Mouse (Mus musculus): ENCODE measurements around the gene Igsf21.

The Igsf21 gene

DNA sequence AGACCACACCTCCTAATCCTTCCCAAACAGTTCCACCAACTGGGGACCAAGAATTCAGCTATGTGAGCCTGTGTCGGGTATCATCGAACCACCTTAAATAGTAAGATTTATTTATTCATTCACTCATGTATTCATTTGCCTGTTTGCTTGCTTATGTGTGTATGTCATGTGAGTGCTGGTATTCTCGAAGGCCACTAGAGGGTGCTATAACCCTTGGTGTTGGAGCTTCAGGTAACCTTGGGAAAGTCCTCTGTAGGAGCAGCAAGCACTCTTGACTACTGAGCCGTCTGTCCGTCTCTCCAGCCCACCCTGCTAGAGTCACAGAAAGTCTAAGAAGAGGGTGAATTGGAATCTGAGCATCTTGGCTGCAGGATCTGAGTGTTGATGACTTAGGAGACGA lies 103.4 kb downstream of the Igsf21 start:
- no peak for DNase-seq

DNA sequence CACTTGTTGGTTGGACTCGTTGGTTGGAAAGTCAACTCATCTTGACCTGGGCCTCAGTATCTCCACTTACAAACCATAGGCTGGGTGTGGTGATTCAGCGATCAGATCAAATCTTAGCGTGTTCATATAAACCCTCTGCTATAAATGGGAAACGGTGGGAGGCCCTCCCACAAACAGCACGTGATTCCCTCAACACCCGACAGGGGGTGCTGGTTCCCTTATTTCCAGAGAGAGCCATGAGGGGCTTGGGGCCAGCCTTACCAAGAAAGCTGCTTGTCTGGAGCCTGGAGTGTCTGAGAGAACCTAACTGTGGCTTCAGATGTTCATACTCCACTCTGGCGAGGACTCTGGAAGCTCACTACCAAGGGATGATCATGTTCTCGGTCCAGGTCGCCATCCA lies 106.1 kb downstream of the Igsf21 start:
- DNase-seq: peak; percentile 54

DNA sequence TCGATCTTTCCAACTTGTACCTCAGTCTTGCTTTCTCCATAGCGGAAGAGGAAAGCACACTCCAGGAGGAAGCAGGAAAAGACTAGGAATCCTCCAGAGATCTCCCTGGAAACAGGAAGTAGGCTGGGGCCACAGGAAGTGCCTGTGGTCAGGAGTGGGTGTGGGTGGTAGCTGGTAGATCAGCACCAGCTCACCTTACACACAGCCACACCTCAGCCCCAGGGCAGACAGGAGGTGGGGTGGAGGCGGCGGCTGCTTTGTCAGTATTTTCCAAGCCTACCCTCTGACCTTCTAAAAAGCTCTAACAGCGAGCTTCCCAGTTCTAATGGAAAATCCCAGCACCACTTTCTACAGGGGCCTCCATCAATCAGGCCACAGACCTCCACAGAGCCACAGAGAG lies 107.7 kb downstream of the Igsf21 start:
- DNase-seq: no peak

DNA sequence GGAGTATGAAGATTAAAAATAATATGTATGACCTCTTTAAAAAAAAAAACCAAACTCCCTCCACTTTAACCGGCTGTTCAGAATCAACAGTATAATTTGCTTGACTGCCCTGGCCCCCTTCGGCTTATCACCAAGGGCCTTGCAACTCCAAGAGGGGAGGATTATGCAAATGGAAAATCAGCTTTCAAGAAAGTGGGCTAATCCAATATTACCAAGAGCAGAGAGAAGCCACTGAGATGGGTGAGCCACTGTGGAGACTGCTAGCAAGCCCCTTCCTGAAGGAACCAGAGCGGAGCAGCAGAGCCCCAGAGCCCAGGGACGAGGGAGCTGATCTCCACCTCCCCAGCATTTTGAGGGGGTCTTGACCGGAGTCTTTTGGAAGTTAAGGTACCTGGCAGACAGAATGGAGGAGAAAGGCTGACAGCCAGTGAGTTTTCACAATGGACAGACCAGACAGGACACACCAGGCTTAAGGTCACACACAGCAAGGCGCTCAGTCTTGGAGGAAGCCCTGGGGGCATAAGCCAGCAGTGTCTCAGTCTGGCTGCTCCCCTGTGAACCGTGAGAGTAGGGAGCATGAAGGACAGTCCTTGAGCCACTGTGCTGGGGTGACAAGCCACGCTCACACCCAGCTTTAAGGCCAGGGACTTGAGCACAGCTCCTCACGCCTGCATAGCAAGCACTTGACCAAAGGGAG lies 114.8 kb downstream of the Igsf21 start:
- peak; percentile 92 for DNase-seq

DNA sequence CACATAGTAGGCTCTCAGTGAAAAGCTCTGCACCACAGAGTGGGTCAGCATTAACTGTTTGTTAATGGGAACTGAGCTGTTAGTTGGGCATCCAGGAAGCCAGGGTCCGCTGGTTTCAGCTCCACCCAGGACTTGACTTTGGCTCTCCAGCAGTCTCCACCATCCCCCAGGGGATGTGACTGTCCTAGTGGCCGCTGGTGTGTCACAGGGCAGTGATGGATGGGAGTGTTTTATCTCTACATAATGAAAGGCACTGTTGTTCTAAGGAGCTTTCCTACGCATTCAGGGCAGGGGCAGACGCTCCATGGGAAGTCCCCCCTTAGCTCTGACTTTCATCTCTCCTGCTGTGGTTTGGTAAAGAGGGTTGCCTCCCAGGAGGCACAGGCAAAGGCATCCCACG lies 115.4 kb downstream of the Igsf21 start:
- no peak for DNase-seq

DNA sequence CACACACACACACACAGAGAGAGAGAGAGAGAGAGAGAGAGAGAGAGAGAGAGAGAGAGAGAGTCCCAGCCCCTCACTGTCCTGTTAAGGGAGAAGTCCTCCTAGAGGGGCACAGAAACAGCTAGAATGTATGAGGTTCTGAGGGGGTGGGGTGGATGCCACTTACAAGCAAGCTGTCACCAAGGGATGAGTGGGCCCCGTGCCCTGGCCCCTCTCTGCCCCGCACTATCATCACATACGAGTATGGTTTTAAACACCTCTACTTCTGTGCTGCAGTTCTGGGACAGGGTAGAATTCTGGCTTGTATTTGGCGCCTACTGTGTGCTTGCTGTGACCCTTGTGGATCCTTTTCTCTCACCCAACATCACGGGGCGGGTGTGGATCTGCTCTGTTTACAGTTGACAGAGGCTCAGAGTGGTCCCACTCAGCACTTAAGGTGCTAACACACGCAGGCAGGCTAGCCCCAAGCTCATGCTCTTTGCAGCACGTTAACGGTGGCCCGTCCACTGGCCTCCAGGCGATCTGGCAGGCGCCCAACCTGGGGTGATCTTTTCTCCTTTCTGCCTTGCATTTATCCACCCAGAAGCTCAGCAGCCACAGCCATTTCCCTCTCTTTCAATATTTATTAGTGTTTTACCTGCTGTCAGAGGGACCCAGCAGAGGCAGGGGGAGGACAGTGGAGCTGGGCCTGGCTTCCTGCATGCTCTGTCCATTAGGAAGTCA lies 116.9 kb downstream of the Igsf21 start:
- peak; percentile 39 for DNase-seq

DNA sequence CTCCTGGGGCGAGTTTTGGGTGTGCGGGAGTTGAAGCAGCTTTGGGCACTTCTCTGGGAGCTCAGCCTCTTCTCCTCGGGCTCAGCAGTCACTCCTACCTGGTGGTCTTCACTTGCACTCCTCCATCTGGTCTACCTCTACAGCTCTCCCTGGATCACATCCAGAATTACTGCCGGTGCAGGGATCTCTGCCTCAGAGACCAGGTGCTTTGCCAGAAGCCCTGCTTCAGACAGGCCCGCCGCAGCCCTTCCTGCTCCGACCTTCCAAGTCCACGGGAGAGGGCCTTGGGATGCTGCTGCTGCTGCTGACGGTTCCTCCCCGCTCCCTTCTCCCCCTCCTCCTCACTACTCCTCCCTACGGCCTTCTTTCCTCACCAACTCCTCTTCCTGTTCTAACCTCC lies 118.5 kb downstream of the Igsf21 start:
- DNase-seq: no peak

DNA sequence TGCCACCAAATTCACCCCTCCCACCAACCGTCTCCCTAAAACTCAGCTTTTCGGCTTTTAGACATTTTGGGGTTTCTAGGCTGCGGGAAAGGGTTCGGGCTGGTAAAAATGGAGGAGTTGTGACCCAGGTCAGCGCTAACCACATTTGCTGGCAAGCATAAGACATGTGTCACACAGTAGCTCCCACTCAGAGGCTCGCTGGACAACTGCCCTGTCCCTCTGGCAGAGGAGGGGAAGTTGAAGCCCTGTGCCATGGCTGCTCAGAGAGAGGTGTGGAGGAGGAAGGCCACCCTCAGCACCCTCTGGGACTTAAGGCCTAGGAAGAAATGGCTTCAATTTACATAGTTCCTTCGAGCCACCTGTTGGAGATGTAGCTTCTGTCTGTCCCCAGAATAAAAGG lies 120.8 kb downstream of the Igsf21 start:
- no peak for DNase-seq

DNA sequence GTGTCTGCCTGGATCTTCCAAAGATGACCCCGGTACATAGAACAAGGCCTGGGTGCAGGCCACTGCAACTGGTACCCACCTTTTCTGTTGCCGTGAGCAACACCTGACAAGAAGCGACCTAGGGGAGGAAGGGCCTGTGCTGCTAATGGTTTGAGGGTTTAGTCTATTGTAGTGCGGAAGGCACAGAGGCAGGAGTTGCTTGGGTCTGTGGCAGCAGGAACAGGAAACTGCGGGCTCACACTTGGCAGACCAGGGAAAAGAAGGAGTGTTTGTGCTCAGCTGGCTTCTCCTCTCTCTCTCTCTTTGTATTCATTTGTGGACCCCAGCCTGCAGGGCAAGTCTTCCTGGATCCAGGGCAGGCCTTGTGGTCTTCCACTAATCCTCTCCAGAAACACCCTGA lies 124.0 kb downstream of the Igsf21 start:
- no peak for DNase-seq

DNA sequence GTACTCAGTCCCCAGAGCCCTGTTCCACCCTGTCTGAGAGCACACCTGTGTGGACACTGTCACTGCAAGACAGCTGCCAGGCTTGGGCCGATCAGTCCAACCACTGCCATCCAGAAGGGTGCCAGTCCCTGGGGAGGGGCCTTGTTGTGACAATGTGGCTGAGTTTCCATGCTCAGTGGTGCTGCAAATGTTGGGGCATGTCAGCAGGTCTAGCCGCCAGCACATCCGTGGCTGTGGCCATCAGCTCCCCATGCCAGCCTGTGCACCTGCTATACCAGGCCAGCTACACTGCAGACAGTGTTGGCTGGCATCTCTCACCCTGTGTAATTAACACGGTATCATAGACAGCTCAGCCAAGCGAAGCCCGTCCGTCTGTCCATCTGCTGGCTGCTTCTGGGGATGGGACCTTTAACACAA lies 129.3 kb downstream of the Igsf21 start:
- no peak for DNase-seq

DNA sequence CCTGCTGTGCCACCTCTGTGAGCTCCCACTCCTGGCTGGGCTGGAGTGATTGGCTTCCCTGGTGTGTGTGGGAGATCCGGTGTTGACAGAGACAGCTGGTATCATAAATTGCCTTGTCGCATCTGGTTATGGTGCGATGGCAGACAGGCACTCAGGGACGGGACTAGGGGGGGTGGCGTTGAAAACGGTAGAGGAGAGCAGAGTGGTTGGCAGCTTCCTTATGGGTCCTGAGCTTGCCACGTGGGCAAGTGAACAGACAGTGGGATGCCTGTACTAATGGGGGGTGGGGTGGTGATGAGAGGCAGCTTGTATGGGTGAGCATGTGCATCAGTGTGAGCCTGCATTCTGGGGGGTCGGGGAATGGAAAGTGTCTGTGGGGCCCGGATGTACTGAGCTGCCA lies 130.8 kb downstream of the Igsf21 start:
- no peak for DNase-seq

DNA sequence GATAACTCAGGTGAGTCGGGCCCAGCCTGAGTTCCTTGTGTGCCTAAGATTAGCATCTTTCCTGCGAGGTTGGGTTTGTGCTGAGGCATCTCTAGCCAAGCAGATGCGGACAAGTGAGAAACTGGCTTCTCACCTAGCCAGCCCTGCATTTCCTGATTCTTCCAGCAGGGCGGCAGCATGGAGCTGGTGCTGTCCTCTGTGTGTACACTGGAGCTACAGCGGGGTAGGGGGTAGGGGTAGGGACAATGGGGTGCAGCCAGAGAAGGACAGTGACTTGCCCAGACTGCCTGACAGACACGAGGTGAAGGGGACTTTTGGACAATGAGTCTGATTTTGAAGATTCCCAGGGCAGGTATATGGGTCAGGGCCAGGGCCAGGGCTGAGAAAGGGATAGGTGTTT lies 131.5 kb downstream of the Igsf21 start:
- DNase-seq: no peak

DNA sequence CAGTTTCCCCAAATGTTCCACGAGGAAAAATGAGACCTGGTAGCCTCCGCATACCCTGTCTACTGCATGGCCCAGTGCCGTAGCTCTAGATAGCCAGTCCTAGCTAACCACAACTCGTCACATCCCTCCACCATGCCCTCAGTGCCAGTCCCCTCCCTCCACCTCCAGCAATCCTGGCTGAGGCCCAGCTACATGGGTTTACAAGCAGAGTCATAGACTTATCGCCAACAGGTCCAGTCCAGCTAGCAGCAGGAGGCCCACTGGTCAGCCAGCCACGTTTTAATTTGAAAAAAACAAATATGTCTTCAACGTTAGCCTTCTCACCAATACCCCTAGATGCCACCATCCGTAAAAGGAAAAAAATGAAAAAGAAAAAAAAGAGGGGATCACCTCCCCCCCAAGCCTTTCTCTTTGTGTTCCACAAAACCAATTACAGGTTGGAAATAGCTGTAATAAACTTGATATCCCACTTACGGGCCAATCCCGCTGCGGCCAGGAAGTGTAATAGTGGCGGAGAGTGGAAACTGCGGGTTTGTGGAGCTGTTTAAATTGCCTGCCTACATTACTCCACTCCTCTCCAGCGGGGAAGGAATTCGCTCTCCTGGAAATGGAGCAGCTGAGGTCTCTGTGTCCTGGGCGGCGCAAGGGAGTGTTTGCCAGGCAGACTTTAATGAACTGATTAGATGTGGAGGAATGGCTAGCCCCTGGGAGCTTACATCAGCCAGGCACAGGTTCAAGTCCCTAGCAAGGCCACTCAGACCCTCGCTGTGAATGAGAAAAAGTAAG lies 132.7 kb downstream of the Igsf21 start:
- no peak for DNase-seq

DNA sequence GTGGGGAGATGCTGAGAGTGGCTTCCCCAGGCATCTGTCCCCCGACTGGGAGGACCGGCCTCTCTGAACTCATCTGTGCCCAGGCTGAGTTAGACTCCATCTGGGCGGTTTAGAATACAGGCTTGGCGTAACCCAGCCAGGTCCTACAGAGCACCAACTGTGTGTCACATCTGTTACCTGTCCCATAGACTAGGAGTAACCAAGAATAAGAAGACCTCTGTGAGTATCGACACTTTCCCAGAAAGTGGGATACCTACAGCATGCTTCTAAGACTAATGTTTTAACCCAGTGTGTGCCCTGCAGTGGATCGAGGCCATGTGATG lies 137.0 kb downstream of the Igsf21 start:
- no peak for DNase-seq

DNA sequence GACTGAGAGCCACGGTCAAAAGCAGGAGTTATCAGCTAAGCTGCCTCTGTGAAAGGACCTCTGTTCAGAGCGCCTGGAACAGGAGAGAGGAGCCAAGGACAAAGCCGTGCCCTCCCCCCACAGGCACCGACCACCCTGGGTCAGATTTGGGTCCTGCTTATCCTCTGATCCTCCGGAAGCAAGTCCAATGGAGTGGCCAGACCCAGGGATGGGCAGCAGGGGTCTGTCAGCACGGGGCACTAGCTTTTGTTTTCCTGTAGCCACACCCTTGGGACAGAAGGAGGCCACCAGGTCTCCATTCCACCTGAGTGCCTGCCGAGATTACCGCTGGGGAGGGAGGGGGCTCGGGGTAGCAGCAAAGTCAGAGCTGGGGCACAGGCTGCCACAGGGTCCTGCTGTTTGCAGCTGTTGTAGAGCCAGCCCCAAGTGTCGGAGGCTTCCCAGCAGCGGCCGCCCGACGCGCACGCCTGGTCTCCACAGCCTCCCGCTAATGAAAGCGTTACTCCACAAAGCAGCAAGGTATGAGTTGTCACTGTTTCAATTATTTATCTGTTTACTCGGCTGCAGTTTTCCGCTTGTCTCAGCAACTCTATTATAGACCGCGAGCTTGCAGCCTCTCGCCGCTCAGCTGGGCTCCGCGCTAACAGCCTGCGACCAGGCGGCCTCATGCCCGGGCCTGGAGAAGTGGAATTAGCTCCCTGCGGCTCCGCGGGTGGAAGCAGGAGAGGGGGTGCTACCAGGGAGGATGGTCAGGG lies 137.5 kb downstream of the Igsf21 start:
- DNase-seq: peak; percentile 64

DNA sequence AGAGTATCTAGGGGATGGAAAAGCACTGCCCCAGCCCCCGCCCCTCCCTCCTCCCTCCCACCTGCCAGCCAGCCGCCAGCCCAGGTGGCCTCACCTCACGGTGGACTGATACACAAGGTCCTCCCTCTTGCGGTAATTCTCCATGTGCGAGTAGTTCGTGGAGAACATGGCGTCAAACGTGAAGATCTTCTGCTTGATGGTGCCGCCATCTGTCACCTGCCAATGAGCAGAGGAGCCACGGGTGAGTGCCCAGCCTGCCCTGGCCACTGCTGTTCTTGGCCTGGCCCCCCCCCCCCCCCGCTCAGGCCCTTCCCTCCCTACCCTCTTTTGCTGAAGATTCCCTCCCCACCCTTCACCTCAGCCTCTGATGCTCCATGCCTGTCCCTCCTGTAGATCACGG lies 139.4 kb downstream of the Igsf21 start:
- DNase-seq: no peak

DNA sequence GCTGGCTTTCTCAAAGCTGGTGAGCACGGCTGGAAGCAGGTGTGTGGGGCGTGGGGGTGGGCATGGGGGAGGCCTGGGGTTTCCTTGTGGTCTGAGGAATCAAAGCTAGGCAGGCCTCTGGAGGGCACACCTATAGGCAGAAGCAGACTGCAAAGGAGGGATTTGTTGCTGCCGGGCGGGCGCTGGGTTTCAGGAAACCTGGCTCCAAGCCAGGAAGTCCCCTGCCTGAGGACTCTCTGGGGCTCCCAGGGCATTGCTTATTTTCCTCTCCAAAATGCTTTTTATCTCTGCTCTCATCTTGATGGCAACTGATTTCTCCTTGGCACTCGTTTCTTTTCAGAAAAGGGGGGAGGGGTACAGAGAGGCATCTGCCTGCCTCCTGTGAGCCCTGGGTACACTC lies 141.8 kb downstream of the Igsf21 start:
- DNase-seq: no peak

DNA sequence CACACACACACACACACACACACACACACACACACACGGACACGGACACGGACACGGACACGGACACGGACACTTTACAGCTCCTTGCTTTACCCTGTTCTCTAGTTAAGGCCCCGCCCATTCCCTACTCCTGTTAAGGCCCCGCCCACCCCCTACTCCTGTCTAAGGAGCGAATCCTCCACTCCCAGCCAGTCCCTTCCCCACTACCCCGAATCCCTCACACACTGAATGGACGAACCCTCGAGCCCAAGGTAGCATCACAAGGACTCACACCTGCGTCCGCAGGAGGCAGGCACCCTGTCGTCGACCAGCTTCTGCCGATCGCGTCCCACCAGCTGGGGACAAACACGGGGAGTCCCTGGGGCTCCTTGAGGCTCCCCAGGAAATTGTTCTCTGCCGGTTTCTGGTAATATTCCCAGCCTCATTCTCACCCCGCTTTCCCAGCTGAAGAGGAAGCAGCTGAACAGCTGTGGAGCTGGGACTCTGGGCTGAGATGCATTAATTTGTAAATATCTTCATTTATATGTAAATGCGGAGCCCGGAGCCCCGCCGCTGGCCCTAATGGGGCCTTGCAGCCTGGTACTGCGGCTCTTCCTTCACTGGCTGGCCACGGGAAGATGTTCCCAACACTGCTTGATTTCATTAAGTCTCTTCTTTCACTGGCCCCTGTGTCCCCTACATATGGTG lies 143.1 kb downstream of the Igsf21 start:
- DNase-seq: peak; percentile 60

DNA sequence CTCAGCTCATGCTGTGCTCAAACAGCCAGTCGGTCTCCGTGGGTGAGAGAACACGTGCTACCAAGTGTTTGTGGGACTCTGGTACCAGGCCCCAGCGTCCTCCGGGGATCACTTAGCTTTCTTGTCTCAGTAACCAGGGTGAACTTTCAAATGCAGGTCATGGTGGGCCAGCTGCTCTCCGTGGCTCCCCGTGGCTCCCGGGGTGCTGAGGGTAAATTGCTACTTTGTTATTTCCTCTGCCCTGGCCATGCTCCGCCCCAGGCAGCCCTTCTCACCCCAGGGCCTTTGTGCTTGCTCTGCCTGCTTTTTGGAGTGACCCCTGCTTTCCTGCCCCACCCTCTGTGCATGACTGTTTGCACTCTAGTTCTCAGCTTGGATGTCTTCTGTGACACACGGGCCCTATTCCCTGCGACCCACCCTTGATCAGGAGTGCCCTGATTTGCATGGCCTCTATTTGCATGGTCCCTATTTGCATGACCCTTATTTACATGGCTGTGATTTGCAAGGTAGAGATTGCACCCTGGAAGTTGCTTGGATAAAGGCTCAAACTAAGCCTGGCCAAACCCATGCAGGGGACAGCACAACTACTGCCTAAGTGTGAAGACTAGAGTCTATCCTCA lies 143.9 kb downstream of the Igsf21 start:
- DNase-seq: peak; percentile 42

DNA sequence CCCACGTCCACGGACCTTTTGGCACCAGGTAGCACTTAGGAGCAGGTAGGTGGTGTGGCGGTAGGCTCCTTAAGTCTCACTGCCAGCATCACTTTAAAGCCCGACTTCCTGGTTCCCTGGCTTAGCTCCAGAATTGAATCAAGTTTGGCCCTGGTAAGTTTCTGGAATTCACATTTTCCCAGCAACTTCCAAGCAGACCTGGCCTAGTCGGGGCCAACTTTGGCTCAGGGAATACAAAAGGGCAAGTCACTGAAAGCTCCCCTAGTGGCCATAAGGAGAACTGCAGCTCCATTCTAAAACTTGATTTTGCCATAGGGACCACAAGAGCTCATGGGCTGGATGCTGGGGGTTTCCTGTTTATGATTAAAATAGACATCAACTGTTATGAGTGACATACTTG lies 145.5 kb downstream of the Igsf21 start:
- DNase-seq: peak; percentile 71

DNA sequence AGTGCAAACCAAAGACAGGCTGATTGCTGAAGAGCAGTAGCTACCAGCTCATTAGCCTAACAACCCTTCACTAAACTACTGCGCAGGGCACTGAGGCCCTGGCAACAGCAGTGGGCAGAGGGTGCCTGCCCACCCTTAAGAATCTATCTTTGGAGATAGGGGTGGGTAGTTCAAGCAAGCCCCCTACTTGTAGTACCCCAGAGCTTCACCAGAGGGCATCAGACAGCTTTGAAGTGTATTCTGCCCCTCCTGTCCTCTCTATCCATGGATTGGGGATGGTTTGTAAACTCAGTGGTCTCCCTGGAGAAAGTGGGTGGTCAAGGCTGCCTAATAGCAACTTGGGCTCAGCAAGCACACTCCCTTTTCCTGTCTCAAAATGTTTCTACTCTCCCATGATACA lies 146.4 kb downstream of the Igsf21 start:
- DNase-seq: peak; percentile 77

DNA sequence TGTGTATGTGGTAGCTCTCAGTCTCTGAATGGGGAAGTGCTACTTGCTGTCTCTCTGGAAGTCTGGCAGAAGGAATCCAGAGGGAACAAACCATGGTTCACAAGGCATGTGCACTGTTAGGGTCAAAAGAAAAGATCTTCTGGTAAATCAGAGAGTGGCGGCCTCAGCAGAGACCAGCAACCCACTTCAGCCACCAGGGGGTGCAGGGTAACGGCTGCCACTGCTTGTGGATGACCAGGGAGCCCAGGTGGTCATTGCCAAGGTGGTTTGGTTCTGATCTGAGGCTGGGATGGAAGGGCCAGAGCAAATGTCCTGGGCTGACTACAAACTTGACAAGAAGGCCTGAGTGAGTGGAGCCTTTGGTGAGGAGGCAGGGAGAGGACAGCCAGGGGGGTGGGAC lies 150.3 kb downstream of the Igsf21 start:
- peak; percentile 34 for DNase-seq
